Mouse (Mus musculus) lung, adult 2 months (tissue): Measurements from ENCODE around the gene Lrp1.

Experiments
- CTCF ChIP-seq: fragments of 200-500 bp; IDR thresholded peaks from 2 replicates; pipeline ENCODE4 v1.5.1; 2011; ENCODE audit warnings: mild to moderate bottlenecking, low read length, control low read depth; ENCODE audit not compliant: insufficient read depth
- POLR2A ChIP-seq: fragments of 200-500 bp; IDR thresholded peaks from 2 replicates; pipeline ENCODE4 v1.6.1; 2011; ENCODE audit warnings: low read depth, mild to moderate bottlenecking, control low read depth, low read length, borderline replicate concordance; ENCODE audit errors: extremely low read depth

GRCm38 (mm10) chr10:127564301-127564700 is 56.6 kb downstream of the Lrp1 start:
- no peak for TF ChIP-seq POLR2A
- TF ChIP-seq CTCF, result no peak
